Mouse (Mus musculus) brain, embryonic 14.5 days (tissue): Measurements from ENCODE around the gene Aldh1l1. TPM values are rescaled to one million over a fixed set of nuclear protein-coding genes. Genes with fewer than 3 reads are reported as not detected.

Experiments
- DNase-seq: peaks from one replicate; pipeline ENCODE4 v3.0.0-alpha.2; 2011; ENCODE audit warnings: low read depth
- CTCF ChIP-seq: fragments of 200-500 bp; IDR thresholded peaks from 2 replicates; pipeline ENCODE4 v1.5.1; 2012; ENCODE audit warnings: inconsistent platforms, mild to moderate bottlenecking, moderate library complexity, borderline replicate concordance; ENCODE audit not compliant: insufficient read depth, insufficient read length; ENCODE audit errors: extremely low read depth
- POLR2A ChIP-seq: fragments of 200-500 bp; IDR thresholded peaks from 2 replicates; pipeline ENCODE4 v1.6.1; 2012; ENCODE audit warnings: mild to moderate bottlenecking, inconsistent platforms, borderline replicate concordance; ENCODE audit not compliant: poor library complexity, insufficient read depth, insufficient read length, severe bottlenecking; ENCODE audit errors: extremely low read depth
- polyA plus RNA-seq: library from polyadenylated mRNA; depleted of rRNA; stranded (reverse); fragments of >200 nt; gene quantifications from 2 replicates; pipeline ENCODE4 v1.2.3, GENCODE M21; 2012

The Aldh1l1 gene
- polyA plus RNA-seq, 1 experiment: 33.6 TPM

DNA sequence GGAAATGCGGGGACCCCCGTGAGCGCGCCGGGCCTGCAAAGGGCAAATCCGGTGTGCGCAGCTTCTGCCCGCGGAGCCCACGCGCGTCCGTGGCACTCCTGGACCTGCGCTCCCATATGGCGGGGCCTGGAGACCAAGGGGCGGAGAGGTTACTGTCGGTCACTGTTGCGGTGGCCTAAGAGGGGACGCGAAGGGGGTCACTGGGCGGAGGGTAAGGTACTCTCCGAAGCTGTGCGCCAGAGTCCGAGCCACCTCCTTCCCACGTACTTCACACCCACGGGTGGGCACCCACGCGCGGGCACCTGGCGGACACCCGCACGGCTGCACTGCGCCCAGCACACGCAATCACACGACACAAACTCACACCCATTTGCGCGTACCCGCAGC lies 23.4 kb upstream of the Aldh1l1 start:
- TF ChIP-seq CTCF (no peak), POLR2A (no peak)

GRCm38 (mm10) chr6:90463228-90463862 lies 22.9 kb upstream of the Aldh1l1 start:
- DNase-seq: peak; percentile 90
- no peak for TF ChIP-seq CTCF

More for the DNA sequence above, 23.4 kb upstream of the Aldh1l1 start:
- DNase-seq: no peak

DNA sequence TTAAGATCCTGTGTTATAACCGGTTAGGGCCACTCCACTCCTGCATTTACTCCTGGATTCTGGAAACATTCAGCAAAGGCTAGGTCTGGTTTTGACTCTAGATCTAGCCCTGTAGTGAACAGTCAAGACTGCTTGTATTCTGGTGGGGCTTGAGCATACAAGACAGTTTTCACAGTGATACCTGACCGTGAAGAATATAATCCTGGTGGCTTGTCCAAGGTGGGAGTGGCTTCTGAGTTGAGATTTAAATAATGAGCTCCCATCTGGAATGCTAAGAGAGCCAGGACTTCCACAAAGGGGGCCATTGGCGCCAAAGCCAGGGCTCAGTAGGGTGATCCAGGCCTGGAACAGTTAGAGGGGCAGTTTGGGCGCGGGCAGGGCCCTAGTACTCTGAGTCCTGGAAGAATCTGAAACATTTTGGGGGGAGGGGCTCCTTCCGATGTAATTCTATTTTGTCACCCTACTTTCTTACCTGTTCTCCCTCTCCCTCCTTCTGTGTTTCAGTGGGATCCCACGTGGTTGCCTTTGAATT lies 22.3 kb upstream of the Aldh1l1 start:
- peak; percentile 44 for DNase-seq
- no peak for TF ChIP-seq CTCF
- TF ChIP-seq POLR2A: no peak

DNA sequence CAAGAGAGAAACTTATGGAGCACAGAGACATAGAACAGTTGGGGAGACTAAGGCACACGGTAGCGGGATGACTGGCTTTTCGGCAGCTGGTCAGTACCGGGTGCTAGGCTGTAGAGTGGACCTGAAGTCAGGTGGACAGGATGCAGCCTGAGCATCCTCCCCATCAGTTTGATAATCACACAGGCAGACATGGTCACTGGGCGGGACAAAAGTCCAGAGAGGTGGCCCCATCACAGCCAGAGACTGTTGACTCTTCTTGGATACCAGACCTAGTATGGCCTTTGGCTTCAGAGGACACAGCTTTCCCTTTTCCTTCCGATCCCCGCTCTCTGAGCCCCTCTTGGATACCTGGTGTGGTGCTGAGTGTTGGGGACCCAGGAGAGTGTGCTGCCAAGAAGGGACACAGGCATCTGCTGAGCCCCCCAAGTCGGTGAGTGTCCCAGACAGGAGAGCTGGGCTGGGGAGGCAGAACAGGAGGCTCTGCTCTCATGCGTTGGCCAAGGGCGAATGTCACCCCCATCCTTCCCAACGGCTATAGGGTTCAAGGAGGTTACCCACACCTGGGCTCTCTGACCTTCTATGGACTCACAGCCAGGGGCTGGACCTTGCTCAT lies 21.1 kb upstream of the Aldh1l1 start:
- no peak for DNase-seq
- TF ChIP-seq POLR2A (no peak), CTCF (no peak)

DNA sequence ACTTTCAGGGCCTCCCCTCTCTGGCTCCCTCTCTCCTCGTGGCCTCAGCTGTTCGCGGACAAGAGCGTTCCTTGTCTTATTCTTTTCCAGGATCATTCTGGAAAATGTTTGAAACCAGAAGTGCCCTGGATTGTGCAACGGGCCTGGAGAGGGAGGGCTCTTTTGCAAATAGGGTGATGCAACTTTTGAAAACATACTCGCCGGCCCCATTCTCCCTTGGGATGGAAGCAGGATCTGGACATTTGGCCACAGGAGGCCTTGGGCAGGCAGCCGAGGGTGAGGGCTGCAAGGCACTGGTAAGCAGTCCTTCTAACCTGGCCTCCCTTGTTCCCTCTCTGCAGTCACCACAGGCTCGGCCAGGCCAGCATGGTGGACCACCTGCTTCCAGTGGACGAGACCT lies 20.1 kb upstream of the Aldh1l1 start:
- TF ChIP-seq CTCF: no peak
- TF ChIP-seq POLR2A: no peak
- DNase-seq: no peak

DNA sequence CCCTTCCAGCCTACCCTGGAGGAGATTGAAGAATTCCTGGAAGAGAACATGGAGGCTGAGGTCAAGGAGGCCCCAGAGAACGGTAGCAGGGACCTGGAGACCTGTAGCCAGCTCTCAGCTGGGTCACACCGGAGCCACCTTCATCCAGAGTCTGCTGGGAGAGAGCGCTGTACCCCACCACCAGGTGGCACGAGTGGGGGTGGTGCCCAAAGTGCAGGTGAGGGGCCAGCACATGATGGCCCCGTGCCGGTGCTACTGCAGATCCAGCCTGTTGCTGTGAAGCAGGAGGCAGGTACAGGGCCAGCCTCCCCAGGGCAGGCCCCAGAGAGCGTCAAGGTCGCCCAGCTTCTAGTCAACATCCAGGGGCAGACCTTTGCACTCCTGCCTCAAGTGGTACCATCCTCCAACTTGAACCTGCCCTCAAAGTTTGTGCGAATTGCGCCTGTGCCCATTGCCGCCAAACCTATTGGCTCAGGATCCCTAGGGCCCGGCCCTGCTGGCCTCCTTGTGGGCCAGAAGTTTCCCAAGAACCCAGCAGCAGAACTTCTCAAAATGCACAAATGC lies 19.3 kb upstream of the Aldh1l1 start:
- DNase-seq: no peak
- TF ChIP-seq CTCF (no peak), POLR2A (no peak)

DNA sequence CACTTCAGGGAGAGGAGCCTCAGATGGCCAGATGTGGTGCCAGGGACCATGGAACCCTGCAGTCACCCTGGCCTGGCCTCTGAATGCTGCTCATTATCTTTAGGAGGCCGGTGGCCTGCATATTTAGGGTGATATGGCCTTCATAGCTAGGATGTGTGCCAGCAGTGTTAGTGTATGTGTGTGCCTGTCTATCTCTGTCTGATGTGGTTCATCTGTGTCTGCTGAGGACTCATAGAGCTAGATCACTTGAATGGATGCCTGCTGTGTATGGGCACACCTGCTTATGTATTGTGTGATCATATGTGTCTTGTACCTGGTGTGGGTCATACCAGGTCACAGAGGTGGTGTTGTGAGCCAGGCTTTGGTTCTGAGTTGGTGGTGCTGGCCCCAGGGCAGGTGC lies 18.0 kb upstream of the Aldh1l1 start:
- DNase-seq: no peak

GRCm38 (mm10) chr6:90469041-90469440 lies 17.2 kb upstream of the Aldh1l1 start:
- TF ChIP-seq POLR2A (no peak), CTCF (no peak)
- DNase-seq: no peak

More for the DNA sequence above, 18.0 kb upstream of the Aldh1l1 start:
- TF ChIP-seq CTCF (no peak), POLR2A (no peak)

DNA sequence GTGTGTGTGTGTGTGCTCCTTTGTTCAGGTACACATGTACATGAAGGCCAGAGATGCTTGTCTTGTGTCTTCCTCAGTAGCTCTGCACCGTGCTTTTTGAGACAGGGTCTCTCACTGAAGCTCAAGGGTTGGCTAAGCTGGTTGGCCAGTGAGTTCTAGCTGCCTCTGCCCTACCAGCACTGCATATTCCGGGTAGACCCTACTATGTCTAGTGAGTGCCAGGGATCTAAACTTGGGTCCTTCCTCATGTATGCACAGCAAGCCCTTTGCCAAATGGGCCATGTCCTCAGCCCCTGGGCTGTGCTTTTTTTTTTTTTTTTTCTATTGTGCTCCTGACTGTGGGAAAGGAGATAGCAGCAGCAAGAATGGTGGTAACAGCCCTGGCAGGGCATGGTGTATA lies 16.0 kb upstream of the Aldh1l1 start:
- TF ChIP-seq CTCF (no peak), POLR2A (no peak)
- DNase-seq: no peak

DNA sequence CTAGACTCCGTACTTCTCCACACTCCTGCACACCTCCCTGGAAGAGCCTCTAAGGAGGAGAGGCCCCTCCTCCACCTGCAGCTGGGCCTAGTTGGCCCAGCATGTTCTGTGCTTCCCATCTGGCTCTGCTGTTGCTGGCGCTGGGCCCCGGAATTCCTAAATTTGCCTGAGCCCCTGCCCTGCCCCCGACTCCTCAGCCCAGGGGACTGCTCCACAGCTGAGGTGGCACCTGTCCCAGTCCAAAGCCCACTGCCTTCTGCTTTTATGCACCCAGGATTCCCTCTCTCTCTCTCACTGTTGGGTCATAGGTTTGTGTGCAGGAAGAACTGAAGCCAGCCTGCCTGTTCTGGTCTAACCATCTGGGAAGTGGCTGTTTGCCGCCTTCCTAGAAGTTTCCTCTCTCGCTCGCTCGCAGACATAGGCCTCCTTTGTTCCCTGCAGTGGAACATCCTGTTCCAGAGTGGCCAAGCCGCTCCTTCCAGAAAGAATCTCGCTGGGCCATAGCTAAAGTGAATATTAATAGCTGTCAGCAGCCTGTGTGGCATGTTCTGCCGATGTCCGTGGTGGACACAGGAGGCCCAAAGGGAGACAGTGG lies 15.2 kb upstream of the Aldh1l1 start:
- no peak for TF ChIP-seq POLR2A
- no peak for TF ChIP-seq CTCF
- peak; percentile 41 for DNase-seq

GRCm38 (mm10) chr6:90472079-90472478 lies 14.1 kb upstream of the Aldh1l1 start:
- DNase-seq: no peak
- TF ChIP-seq CTCF (no peak), POLR2A (no peak)
